Mouse (Mus musculus) thymus, postnatal 0 days (tissue): Measurements from ENCODE around the gene Maz. TPM values are rescaled to one million over a fixed set of nuclear protein-coding genes. Genes with fewer than 3 reads are reported as not detected.

Source experiments
- DNase-seq: peaks from one replicate; pipeline ENCODE4 v3.0.0-alpha.2; 2015; ENCODE audit warnings: low spot score
- polyA plus RNA-seq: library from polyadenylated mRNA; unstranded; fragments of >200 nt; fragmentation: Nextera tagmentation; extraction: Ambion mirVana; gene quantifications from 2 replicates; pipeline ENCODE4 v1.2.1, GENCODE M21; 2015

Maz gene
- polyA plus RNA-seq: 111 and 132 TPM in 2 replicates

- DNase-seq: peak; percentile 100
Measured at GRCm38 (mm10) chr7:127026984-127027726, at the start of gene Maz. Gene Maz, minus strand, starts transcription at chr7:127027037.

GRCm38 (mm10) chr7:127076188-127076587 lies 49.4 kb upstream of the Maz start:
- DNase-seq: no peak

DNA sequence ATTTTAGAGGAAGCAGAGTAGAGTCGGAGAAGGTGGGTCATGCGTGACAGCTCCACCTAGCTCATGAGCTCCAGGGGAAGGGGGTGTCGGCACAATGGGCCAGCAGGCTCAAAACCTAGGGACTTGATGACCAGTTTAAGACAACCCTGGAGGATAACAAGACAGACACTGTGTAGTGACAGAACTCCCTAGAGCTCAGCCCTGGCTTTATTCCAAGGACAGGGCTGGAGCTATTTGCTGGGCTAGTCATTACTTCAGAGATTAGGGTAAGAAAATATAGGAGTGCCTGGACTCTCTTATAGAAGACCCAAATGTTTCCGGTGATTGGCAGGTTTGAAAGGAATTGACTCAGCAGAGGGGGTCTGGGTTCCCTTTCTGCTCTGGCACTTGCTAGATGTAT lies 46.4 kb upstream of the Maz start:
- no peak for DNase-seq

DNA sequence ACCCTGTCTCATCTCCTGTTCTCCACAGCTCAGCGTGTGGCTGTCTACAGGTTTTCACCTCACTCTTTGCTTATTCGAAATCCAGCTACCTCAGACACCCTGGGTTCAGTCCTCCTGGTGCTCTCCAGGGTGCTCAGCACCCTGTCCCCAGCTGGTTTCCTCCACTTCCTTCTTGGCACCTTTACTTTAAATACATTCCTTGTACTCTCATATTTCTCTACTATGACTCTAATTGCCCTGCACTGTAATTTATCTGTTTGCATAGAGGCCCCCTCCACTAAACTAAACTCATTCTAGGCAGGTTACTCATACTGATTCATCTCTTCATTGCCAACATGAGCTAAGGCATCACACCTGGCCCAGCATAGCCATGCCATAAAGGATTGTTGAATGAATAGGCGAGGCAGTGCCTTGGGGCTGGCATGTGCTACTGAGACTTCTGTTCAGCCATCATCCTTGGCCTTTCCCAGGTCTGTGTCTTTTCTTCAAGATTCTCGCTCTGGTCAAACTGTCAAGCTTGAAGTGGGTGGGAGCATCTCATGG lies 44.1 kb upstream of the Maz start:
- no peak for DNase-seq

GRCm38 (mm10) chr7:127066317-127066716 lies 39.5 kb upstream of the Maz start:
- DNase-seq: no peak

DNA sequence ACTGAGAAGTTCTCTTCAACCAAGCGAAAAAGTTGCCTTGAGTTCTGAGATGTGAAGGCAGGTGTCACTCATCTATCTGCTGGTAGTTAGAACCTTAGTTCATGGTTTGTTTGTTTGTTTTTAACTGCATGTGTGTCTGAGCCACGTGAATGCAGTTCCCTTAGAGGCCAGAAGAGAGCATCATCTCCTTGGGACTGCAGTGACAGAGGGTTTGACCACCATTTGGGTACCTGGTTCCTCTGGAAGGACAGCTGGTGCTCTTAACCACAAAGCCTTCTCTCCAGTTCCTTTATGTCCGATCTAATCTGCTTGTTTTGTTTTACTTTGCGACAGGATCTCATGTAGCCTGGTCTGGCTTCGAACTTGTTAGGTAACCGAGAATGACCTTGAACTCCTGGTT lies 38.7 kb upstream of the Maz start:
- DNase-seq: no peak

- DNase-seq: peak; percentile 15
Measured at GRCm38 (mm10) chr7:127055026-127055585, 28.3 kb upstream of the Maz start.

GRCm38 (mm10) chr7:127041851-127042672 lies 15.2 kb upstream of the Maz start, which contains the start of gene Kif22:
Gene Kif22, minus strand, starts transcription at chr7:127042471.
- peak; percentile 87 for DNase-seq

DNA sequence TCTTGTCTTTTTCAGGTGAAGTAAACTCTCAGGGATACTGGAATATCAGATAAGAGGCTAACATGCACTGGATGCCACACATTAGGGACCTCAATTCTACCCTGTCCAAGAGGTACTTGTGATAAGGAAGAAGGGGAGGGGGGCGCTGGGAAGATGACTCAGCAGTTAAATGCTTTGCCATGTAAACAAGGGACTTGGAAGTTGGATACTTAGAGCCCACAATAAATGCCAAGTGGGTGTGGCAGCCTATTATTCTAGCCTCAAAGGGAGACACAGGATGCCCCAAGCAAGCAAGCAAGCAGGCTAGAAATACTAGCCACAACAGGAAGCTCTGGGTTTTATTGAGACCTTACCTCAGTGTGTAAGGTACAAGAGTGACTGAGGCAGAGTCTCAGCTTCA lies 4.4 kb upstream of the Maz start:
- DNase-seq: no peak

DNA sequence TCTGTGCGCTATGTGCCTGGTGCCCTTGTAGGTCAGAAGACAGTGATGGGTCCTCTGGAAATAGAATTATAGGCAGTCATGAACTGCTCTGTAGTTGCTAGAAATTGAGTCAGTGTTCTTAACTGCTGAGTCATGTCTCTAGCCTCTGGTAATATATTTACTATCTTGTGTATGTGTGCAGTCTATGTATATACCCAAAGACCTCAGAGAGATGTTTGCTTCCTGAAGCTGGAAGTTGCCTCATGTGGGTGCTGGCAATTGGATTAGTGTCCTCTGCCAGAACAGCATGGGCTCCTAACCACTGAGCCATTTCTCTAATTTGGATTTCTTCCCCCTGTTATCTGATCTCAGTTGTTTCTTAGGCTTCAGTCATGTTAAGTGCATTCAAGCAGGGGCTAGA lies 3.3 kb upstream of the Maz start:
- no peak for DNase-seq

DNA sequence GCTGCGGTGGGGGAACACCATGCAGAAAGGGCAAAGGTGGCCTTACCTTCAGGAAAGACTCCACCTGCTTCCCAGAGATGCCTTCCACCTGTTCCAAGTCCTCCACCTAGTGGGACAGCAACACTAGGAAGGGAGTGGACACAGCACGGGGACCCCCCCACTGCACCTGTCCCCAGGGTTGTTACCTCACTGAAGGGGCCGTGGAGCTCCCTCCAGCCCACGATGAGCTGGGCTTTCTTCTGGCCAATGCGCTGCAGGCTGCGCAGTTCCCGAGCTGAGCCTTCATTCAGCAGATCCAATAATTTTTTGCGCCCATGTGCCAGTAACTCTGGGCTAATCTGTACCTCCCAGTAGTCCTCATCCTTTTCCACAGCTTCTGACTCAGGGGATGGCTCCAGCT lies 1.0 kb upstream of the Maz start:
- no peak for DNase-seq

GRCm38 (mm10) chr7:127026616-127026983 lies 237 bp downstream of the Maz start:
- peak; percentile 91 for DNase-seq

- DNase-seq: peak; percentile 73
Measured at GRCm38 (mm10) chr7:127026161-127026600, 656 bp downstream of the Maz start.

- DNase-seq: peak; percentile 54
Measured at GRCm38 (mm10) chr7:127025556-127026160, 1.2 kb downstream of the Maz start.

DNA sequence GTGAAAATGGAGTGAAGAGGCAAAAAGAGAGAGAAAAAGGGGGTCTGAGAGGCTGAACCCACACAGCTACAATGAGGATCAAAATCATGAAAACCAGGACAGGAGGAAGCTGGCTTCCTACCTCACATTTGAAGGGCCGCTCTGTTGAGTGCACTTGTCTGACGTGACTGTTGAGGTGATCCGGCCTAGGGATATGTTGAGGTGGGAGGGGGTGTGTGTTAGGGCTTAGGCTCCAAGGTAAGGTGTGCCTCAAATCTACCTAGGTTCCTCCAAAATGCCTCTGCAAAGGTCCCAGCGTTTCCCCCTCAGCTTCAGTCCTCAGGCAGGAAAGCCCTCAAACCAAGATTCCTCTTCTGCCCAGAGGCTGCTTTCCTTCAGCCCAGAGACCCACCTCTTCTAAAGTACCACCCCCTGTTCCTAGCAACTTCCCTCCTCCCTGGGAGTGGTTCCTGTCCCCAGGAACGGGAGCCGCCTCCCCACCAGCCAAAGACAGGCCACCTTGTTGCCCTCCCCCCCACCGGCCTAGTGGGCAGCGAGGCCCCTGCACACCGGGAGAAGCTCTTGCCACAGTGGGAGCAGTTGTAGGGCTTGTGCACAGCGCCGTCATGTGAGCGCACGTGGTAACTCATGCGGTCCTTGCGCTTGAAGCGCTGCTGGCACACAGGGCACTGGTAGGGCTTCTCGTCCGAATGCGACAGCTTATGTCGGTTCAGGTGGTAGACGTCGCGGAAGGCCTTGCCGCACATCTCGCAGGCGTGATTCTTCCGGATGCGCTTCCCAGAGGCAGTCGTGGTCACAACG lies 1.9 kb downstream of the Maz start:
- peak; percentile 89 for DNase-seq

DNA sequence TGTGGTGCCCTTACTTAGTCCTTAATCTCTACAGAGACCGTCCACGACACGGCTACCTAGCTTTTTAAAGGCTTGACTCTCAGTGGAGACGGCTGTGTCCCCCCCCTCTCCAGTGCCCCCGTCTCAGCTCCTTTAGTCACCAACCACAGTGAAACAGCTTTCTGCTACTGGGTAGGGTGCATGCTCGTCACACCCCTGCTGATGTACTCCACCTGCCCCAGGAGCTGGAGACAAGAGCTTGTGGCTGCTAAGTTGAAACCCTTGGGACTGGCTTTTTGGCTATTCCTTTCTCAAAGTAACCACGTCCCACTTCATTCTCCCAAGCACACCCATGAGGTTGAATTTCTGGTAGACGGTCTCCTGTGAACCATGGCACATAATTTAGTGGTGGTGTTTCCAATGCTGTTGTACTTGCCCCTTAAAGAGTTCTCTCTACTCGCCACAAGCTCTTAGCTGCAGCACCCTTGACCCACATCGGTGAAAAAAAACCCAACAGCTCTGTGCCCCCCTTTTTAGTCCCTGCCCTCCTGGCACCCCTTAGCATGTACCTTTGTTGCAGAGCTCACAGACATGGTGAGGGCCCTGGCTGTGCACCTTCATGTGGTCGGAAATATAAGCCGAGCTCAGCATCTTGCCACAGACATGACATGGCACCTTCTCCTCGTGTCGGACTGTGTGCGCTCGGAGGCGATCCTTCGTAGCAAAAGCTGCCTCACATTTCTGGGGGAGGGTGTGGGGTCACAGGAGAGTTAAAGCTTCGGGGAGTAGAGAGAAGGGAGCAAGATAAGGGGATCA lies 2.7 kb downstream of the Maz start:
- peak; percentile 81 for DNase-seq

DNA sequence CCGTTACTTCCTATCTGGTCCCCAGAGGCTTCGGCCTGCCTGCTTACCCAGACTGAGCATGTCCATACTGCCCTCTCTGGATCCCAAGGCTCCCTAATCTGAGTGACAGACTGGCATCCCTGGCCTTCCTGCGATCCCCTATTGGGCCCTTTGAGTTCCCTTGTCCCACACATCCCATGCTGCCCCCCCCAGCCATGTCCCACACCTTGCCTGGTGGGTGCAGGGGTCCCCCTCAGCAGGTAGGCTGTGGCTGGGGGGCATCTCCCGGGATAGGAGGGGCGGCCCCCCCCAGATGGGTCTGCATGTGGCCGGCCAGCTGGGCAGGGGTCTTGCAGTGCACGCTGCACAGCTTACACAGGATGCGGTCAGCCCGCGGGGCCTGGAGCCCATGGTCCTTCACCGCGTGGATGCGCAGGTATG lies 3.6 kb downstream of the Maz start:
- DNase-seq: no peak

DNA sequence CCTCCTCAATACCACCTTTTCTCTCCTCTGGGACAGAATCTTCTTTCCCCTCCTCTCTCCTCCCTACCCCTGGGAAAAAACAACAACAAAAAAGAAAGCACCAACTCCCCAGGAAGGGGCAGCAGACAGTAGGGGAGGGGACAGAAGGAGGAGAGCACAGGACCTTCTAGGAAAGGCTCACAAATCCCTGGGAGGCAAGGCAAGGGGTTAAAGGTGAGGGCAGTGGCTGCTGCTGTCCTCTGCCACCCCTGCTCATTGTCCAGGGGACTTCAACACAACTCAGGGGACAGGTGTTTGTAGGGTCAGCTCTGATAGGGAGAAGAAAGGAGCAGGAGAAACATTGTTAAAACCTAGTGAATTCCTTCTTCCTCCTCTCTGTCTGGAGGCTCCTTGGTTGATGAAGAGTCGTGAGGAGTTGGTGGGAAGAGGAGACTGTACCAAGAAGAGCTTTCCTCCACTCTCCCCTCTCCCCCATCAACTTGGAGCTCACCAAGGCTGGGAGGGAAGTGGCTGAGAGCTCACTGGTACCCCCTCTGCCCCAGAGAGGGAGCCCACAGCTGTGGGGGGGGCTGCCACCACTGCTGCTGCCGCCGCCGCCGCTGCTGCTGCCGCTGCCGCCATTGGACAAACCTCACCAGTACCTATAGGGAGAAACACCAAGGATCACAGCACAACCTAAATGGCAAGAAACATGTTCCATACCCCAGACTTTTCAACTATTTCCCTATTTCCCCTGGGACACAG lies 4.1 kb downstream of the Maz start:
- no peak for DNase-seq
